Mouse (Mus musculus) gastrocnemius, postnatal 25 days (tissue): ENCODE results near the gene Ssh1. TPM values are rescaled to one million over a fixed set of nuclear protein-coding genes. Genes with fewer than 3 reads are reported as not detected.

Source experiments
- DNase-seq: peaks from one replicate; pipeline ENCODE4 v3.0.0; 2022
- total RNA-seq, 2 experiments: library from RNA; stranded (reverse); gene quantifications; 1 replicate in 1 of 2; 2 replicates in 1 of 2; pipeline ENCODE4 v1.2.3; 2021

Ssh1 gene
- total RNA-seq, 2 experiments from 2014 or later, result 6.5 to 6.7 TPM

- DNase-seq, result no peak
These were observed 103.8 kb downstream of the Ssh1 start for GRCm38 (mm10) chr5:113889912-113890311.

- DNase-seq, result no peak
These were observed 104.3 kb downstream of the Ssh1 start for GRCm38 (mm10) chr5:113889181-113889906.

GRCm38 (mm10) chr5:113888186-113888795 lies 105.4 kb downstream of the Ssh1 start:
- DNase-seq, result no peak

- peak; percentile 72 for DNase-seq
These were observed 106.6 kb downstream of the Ssh1 start for GRCm38 (mm10) chr5:113887132-113887531.

Other genes with a start within 250 kb of the Ssh1 start
- gene Sart3, start 221.4 kb downstream of the Ssh1 start, total RNA-seq, result 1 to 10 TPM; 5.8 to 8.2 TPM
- 100 to 1,000 TPM; 126 to 135 TPM for gene Iscu, start 221.1 kb downstream of the Ssh1 start, total RNA-seq
- 1 to 10 TPM; 3.0 to 3.6 TPM for gene Tmem119, start 193.4 kb downstream of the Ssh1 start, total RNA-seq
- 1 to 10 TPM in 1 of 2 experiments, under 1 TPM in 1; 0.43 to 1.2 TPM for gene Selplg, start 161.2 kb downstream of the Ssh1 start, total RNA-seq
- 10 to 100 TPM; 11.9 to 17.1 TPM for gene Coro1c, start 85.1 kb downstream of the Ssh1 start, total RNA-seq
- not detected for gene Dao, start 9.8 kb upstream of the Ssh1 start, total RNA-seq
- 1 to 10 TPM; 6.8 to 7.2 TPM for gene Usp30, start 71.6 kb upstream of the Ssh1 start, total RNA-seq
- not detected for gene Svop, start 97.7 kb upstream of the Ssh1 start, total RNA-seq
- 1 to 10 TPM; 1.2 to 1.4 TPM for gene Alkbh2, start 134.3 kb upstream of the Ssh1 start, total RNA-seq
- gene Ung, start 136.5 kb upstream of the Ssh1 start, total RNA-seq, result 10 to 100 TPM; 10.5 TPM
- 100 to 1,000 TPM; 120 to 133 TPM for gene Acacb, start 152.6 kb upstream of the Ssh1 start, total RNA-seq